Mouse (Mus musculus) brain, adult 2 months (tissue): ENCODE data around the gene Slc38a4.

Source experiments
- DNase-seq: peaks from one replicate; pipeline ENCODE4 v3.0.0; 2011; ENCODE audit warnings: low read depth, low spot score

Gene Slc38a4

DNA sequence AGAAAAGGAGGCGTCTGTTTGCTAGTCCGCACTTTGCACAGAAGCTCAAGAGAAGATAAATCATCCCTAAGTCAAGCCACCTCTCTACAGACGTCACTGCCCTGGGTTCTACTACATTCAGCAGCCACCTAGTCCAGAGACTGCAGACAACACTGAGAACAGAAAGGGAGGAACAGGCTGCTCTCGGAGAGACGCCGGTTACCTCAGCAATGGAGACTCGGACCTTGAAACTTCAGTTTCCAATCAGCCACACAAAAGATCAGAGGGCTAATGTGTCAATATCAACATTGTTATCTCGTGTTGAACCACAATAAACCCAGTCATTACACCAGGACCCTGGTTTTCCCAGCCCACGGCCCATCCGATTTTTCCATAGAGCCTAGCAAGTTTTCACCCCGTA, 36.4 kb downstream of the Slc38a4 start:
- DNase-seq, result no peak

DNA sequence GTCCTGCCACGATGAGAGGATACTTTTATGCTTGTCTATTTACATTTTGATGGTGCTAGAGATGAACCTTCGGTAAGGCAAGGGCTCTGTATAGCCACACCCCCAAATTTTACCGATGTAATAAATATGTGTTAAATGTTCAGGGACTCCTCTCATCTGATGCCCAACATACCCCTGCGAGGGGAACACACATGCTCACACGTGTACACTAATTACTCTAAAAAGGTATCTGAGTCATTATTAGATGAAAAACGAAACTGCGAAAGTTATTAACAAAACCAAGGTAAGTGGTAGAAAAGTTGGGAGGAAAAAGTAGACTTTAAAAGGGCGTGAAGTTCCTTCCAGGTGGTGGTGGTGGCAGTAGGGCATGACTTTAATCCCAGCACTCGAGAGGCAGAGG, 38.6 kb downstream of the Slc38a4 start:
- DNase-seq, result no peak

DNA sequence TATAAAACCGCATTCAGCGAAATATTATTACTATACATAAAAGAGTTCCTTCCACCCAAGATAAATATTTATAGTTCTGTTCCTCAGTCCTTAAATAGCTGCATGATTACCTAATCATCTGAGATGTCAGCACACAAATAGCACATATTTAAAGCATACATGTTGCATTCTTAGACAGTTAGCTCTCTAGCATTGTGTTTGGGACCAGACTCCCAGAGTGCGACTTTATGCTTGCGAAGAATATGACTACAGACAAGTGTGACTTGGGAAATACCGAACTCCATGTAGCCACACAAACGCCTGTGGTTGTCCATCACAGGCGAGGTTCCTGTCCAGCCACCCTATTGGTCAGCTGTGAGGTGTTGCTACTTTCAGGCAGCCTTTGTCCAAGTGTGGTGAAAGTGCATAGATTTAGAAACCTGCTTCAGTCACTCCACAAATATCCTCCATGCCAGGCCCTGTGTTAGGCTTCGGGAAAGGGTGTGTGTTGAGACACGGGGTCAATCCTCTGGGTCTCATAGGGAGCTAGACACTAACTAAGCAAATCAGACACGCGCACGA, 40.6 kb downstream of the Slc38a4 start:
- DNase-seq, result no peak

GRCm38 (mm10) chr15:97011599-97012372, 44.0 kb downstream of the Slc38a4 start:
- no peak for DNase-seq

DNA sequence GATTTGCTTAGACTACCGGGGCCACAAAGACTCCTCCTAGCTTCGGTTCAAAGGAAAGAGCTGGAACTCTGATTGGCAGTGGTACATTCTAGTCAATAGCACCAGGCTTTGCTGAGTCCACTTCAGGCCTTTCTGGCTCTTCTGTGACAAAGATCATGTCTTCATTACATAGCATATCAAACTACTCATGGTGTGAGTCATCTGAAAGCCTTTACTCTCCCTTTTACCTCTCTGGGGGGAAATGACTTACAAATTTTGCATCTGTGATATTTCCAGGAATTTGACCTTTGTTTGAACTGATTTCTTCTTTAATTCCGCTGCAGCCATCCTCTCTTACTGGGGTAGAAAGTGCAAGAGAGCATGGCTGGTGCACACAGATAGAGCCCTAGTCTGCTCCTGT, 46.5 kb downstream of the Slc38a4 start:
- no peak for DNase-seq

- DNase-seq, result no peak
Measured at GRCm38 (mm10) chr15:97005631-97006234, 50.0 kb downstream of the Slc38a4 start.

- DNase-seq, result no peak
Measured at GRCm38 (mm10) chr15:97004525-97004867, 51.3 kb downstream of the Slc38a4 start.

DNA sequence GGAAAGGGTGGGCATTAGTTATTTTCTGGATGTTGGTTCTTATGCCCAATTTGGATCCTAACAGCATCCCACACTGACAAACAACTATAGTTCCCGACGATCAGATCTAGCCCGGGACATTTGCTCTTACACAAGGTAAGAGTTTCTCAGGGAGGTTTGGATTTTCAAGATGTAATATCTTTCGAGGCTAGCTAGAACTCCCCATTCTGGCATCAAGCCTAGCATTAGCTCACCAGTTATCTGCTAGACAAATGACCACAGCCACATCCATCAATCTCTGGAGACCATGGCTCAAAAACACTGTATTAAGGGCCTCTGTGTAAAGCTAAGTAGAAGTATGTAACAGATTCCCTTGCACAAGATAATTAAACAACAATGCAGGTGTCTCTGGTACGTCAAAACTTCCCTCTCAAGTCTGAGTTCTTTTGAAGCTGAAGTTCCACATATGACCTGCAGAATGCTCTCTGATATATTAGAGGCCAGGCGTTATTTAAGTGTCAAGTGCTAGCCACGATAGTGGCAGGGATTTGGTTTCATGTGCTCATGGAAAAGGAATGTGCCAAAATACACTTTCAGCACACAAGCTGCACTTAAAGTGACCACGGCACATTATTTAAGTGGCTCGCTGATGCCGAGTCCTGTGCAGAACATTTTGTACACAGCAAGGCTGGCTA, 51.8 kb downstream of the Slc38a4 start:
- no peak for DNase-seq

- no peak for DNase-seq
Measured at GRCm38 (mm10) chr15:97003186-97003585, 52.6 kb downstream of the Slc38a4 start.

GRCm38 (mm10) chr15:97002752-97003151, 53.0 kb downstream of the Slc38a4 start:
- peak; percentile 39 for DNase-seq

GRCm38 (mm10) chr15:97001886-97002285, 53.9 kb downstream of the Slc38a4 start:
- peak; percentile 33 for DNase-seq

DNA sequence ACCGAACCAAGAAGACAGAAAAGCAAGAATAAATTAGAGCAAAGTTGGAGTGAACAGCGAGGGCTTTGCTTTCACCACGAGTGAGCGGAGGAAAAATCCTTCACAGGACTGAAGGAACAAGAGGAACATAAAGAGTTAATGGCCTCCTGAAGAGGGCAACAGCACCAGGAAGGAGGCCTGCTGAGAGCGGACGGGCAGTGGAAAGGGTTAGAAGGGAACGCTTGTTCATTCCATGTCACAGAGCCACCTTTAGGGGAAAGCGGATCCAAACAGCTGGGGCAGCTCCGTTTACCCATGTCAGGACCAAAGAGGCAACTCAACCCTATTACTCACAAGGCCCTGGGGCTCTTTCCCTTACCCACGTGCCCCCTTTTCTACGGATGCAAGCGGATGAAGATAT, 54.3 kb downstream of the Slc38a4 start:
- DNase-seq, result no peak

DNA sequence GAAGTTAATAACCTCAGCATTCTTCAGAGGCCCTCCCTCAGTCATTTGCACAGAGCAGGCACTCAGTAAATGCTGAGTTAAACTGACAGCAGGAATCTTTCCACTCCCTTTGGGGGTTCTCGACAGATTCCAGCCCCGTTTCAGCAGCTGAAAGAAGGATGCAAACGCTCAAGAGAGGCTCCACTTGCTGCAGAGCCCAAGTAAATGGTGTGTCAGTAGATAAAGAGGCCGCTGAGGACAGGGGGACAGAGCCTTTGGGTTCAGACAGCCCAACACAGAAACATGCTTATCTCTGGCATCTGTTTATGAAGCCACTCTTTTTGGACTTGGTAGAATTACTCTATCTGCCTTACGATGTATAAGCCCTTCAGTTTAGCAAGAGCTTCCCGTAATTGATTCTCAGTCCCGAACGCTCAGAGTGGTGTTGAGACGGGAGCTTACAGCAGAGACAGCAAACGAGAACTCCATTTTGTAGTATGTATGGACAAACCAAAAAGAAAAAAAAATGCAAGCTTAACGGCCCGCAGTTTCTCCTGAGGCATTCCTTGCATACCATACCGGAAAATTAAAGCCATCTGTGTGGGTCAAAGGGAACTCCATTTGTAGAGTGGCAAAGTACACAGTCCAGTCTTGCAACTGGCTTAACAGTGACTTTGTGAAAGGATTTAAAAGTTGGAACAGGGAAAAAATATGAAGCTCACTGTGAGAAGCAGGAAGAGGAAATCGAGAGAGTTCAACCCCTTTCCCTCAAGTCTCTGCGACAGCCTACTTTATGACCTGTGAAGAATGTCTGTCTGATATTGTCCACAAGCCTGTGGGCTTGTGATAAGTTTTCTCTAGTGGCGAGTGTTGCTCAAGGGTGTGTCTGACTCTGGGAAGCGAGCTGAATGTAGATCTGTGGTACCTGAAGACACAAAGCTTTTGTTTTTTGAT, 55.2 kb downstream of the Slc38a4 start:
- DNase-seq, result no peak

GRCm38 (mm10) chr15:96999401-96999800, 56.4 kb downstream of the Slc38a4 start:
- DNase-seq, result peak; percentile 70

DNA sequence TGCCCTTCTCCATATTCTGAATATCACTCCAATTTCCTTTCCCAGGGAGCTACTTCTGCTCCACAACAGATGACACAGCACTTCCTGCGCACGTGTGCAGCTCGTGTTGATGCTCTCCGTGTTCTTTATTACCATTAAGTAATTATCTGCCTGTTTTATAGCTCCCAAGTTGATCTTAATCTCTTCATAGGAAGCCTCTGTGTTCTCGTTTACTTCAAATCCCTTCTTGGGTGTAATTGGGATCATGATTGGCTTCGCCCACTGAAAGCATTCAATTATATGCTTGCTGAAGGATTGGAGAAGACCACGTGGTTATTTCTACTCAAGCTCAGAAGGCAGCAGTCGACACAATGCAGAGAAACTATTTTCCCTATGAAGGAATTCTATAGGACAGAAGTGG, 70.1 kb downstream of the Slc38a4 start:
- no peak for DNase-seq

- no peak for DNase-seq
Measured at GRCm38 (mm10) chr15:96983581-96984330, 72.0 kb downstream of the Slc38a4 start.

GRCm38 (mm10) chr15:96975125-96975524, 80.6 kb downstream of the Slc38a4 start:
- peak; percentile 14 for DNase-seq

DNA sequence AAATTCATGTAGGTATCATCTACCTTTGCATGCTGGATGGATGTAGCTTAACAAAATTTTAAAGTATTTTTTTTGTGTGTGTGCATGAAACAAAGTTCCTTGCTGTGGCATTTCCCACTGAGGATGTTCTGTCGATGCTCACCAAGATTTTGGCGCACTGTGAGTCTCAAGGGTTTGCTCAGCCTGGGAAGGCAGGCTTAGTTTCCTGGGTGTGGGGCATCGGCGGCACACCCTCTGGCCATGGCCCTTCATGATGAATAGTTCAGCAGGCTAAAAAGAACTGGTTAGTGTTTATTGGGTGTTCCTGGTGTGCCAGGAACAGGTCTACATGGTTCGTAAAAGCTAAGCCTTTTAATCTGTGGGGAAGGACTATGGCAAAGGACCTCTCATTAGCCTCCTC, 81.6 kb downstream of the Slc38a4 start:
- no peak for DNase-seq

DNA sequence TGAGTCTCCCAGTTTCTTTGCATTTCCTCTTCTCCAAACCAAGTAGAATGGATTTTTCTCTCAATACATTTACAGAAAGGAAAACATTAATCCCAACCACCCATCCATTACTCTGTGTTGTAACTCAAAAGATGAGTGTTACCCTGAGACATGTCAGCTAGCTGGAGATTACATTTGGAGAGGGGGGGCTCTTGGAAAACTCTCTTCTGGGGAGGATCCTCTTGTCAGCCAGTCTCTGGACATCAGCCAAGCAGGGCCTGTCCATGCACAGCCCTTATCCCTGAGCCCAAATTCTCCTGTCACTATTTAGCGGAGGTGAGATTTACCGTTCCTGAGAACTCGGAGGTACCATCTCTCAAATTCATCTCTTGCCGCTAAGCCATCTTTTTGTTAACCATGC, 82.4 kb downstream of the Slc38a4 start:
- DNase-seq, result no peak

DNA sequence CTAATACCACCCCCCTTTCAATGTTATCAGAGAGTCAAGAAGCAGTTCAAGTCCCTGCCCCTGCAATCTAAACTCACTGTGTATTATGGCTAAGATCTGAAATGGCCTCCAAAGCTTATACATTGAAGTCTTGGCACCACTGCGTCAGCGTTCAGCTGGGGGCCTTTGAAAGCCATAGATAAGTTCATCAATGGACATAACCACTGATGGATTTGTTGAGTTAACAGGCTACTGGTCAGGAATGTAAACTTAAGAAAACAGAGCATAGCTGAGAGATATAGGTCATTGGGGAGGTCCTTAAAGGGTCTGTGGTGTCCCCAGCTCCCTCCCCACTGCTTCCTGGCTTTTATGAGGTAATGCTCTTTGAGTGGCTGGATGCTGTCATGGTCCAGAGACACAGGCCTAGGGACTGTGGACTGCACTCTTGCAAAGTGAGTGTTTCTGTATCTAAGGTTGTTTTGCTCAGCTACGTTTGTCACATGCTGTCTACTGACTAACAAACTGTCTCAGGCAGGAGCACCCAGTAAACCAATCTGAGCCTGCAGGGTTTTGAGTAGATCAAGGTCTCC, 83.0 kb downstream of the Slc38a4 start:
- no peak for DNase-seq
